Mouse (Mus musculus) lung, postnatal 0 days (tissue): ENCODE measurements around the gene Tmem120a.

Source experiments
- CTCF ChIP-seq: IDR thresholded peaks from 2 replicates; pipeline ENCODE4 v1.5.1; 2016; ENCODE audit warnings: antibody characterized with exemption, mild to moderate bottlenecking
- EP300 ChIP-seq: IDR thresholded peaks from 2 replicates; pipeline ENCODE4 v1.6.1; 2016; ENCODE audit warnings: antibody characterized with exemption, mild to moderate bottlenecking, control low read depth

DNA sequence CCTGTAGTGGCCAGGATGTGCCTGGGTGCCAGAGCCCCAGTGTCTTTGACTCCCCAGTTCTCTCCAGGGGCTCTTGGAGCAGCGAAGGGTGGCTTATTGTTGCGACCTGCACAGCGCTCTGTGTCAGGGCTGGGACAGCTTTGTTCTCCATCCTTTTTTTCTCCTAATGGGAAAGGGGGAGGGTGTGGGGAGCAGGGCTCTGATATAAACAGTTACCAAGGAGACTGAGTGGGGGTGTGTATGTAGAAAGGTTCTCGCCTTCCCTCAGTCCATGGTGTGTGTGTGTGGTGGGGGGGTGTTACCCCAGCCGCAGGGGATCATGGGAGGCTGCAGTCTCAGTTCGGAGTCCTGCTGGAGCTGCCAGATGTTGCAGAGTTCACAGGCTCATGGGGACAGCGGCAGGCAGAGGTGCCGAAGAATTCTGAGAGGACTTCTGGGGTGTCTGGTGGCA, 18.8 kb downstream of the Tmem120a start:
- TF ChIP-seq CTCF (no peak), EP300 (no peak)
